Mouse (Mus musculus) forebrain, embryonic 15.5 days (tissue): ENCODE measurements around the gene Pla2g12a. TPM values are rescaled to one million over a fixed set of nuclear protein-coding genes. Genes with fewer than 3 reads are reported as not detected.

Experiments used
- ATAC-seq: fragments of 200-750 bp; cut with Nextera tagmentation; replicated peaks from 2 replicates; pipeline ENCODE4 v1.8.0; 2017; ENCODE audit warnings: mild to moderate bottlenecking, moderate TSS enrichment, moderate library complexity
- H3K27ac ChIP-seq: fragments of 300-500 bp; sonication (generic); replicated peaks from 2 replicates; pipeline ENCODE4 v1.5.1; 2015; ENCODE audit warnings: mild to moderate bottlenecking, inconsistent platforms
- H3K27me3 ChIP-seq: fragments of 300-500 bp; sonication (generic); 2 replicates; pipeline ENCODE4 v1.6.1; 2015; ENCODE audit warnings: inconsistent platforms
- H3K36me3 ChIP-seq: fragments of 300-500 bp; sonication (generic); 2 replicates; pipeline ENCODE4 v1.6.1; 2015; ENCODE audit warnings: mild to moderate bottlenecking, inconsistent platforms
- H3K4me1 ChIP-seq: fragments of 300-500 bp; sonication (generic); 2 replicates; pipeline ENCODE4 v1.6.1; 2015; ENCODE audit warnings: inconsistent platforms
- H3K4me2 ChIP-seq: fragments of 300-500 bp; sonication (generic); replicated peaks from 2 replicates; pipeline ENCODE4 v1.6.1; 2015; ENCODE audit warnings: mild to moderate bottlenecking, inconsistent platforms
- H3K4me3 ChIP-seq: fragments of 300-500 bp; sonication (generic); 2 replicates; pipeline ENCODE4 v1.5.1; 2015; ENCODE audit warnings: mild to moderate bottlenecking, inconsistent platforms
- H3K9ac ChIP-seq: fragments of 300-500 bp; sonication (generic); replicated peaks from 2 replicates; pipeline ENCODE4 v1.6.1; 2015; ENCODE audit warnings: mild to moderate bottlenecking, inconsistent platforms
- H3K9me3 ChIP-seq: fragments of 300-500 bp; sonication (generic); 2 replicates; pipeline ENCODE4 v1.6.1; 2016; ENCODE audit warnings: inconsistent platforms
- WGBS: fragments of 180-500 bp; shearing (Covaris S2); methylation state at CpG from one replicate; pipeline ENCODE4 v1.1.7; 2015; ENCODE audit warnings: mixed read lengths; 5-methylcytosine and 5-hydroxymethylcytosine counted together
- polyA plus RNA-seq: library from polyadenylated mRNA; unstranded; fragments of >200 nt; fragmentation: Nextera tagmentation; extraction: Ambion mirVana; gene quantifications from 2 replicates; pipeline ENCODE4 v1.2.1, GENCODE M21; 2015

Pla2g12a gene
- 32.2 and 32.3 TPM in 2 replicates for polyA plus RNA-seq

DNA sequence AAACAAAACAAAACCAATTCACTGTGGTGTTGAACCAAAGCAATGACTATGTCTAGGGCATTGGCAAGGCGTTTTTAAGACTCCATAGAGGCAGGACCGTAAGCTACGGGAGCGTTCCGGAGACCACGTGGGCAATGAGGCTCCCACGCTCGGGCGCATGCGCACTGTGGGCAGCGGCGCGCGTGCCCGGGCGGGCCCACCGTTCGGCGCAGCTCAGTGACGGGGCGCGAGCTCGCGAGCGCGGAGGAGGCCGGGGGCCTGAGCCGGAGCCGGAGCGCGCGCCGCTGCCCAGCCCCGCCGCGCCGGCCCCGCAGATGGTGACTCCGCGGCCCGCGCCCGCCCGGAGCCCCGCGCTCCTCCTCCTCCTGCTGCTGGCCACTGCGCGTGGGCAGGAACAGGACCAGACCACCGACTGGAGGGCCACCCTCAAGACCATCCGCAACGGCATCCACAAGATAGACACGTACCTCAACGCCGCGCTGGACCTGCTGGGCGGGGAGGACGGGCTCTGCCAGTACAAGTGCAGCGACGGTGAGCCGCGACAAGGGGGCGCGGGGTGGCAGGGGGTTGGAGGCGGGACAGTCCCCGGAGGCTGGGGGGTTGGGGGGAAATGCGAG is at the start of gene Pla2g12a:
Gene Pla2g12a (plus strand): TSS at position 202 of the 617 bp plus-strand sequence.
- under 1% methylated on average over 46 of the region's 66 CpGs for WGBS
- peak within 1 kb of the TSS; percentile 87 for H3K4me3 ChIP-seq
- H3K36me3 ChIP-seq: no peaks in the 10 kb centered on the region
- H3K9ac ChIP-seq: peak within 1 kb of the TSS; percentile 82
- no peaks in the 10 kb centered on the region for H3K27me3 ChIP-seq
- ATAC-seq: peak; percentile 95
- peak within 1 kb of the TSS; percentile 83 for H3K27ac ChIP-seq
- H3K4me1 ChIP-seq: peaks cover 13% of the 10 kb centered on the region
- no peaks in the 10 kb centered on the region for H3K9me3 ChIP-seq
- H3K4me2 ChIP-seq: peak within 1 kb of the TSS; percentile 85

GRCm38 (mm10) chr3:129830626-129831025 is 47.8 kb upstream of the Pla2g12a start:
- H3K9ac ChIP-seq: peak overlapping the region; percentile 66
- 0 out of 2 replicates have a peak, but pooled peaks cover 3% of the 10 kb centered on the region for H3K36me3 ChIP-seq
- no peaks in the 10 kb centered on the region for H3K9me3 ChIP-seq
- 0 out of 2 replicates have a peak, but pooled peaks cover 2% of the 10 kb centered on the region for H3K27me3 ChIP-seq
- H3K4me3 ChIP-seq: peak overlapping the region; percentile 78
- ATAC-seq: no peak
- H3K4me2 ChIP-seq: peak overlapping the region; percentile 66
- WGBS: 1% methylated on average over 45 of the region's 45 CpGs
- H3K27ac ChIP-seq: peak overlapping the region; percentile 91
- peaks cover 15% of the 10 kb centered on the region for H3K4me1 ChIP-seq

- Histone ChIP-seq H3K9ac (peak within 1 kb of the TSS; percentile 66), H3K27ac (peak within 1 kb of the TSS; percentile 91), H3K4me1 (peaks cover 15% of the 10 kb centered on the region), H3K4me2 (peak within 1 kb of the TSS; percentile 66), H3K27me3 (0 out of 2 replicates have a peak, but pooled peaks cover 2% of the 10 kb centered on the region), H3K4me3 (peak within 1 kb of the TSS; percentile 78), H3K36me3 (0 out of 2 replicates have a peak, but pooled peaks cover 3% of the 10 kb centered on the region), H3K9me3 (no peaks in the 10 kb centered on the region)
- WGBS: under 1% methylated on average over 60 of the region's 60 CpGs
- ATAC-seq: peak; percentile 95
Measured at GRCm38 (mm10) chr3:129831035-129831568, 47.3 kb upstream of the Pla2g12a start, which contains the start of gene Gar1. TSS of gene Gar1 (minus strand) at chr3:129831396.

GRCm38 (mm10) chr3:129835388-129835934 is 42.9 kb upstream of the Pla2g12a start, which contains the start of gene Cfi:
TSS of gene Cfi (plus strand) at chr3:129835884.
- Histone ChIP-seq H3K27ac (no peak within 1 kb of the TSS), H3K4me1 (no peaks in the 10 kb centered on the region), H3K36me3 (no peaks in the 10 kb centered on the region), H3K4me3 (no peak within 1 kb of the TSS), H3K9ac (no peak within 1 kb of the TSS), H3K9me3 (no peaks in the 10 kb centered on the region), H3K4me2 (no peak within 1 kb of the TSS), H3K27me3 (0 out of 2 replicates have a peak, but pooled peaks cover 2% of the 10 kb centered on the region)
- 73% methylated on average over 6 of the region's 6 CpGs for WGBS
- no peak for ATAC-seq

DNA sequence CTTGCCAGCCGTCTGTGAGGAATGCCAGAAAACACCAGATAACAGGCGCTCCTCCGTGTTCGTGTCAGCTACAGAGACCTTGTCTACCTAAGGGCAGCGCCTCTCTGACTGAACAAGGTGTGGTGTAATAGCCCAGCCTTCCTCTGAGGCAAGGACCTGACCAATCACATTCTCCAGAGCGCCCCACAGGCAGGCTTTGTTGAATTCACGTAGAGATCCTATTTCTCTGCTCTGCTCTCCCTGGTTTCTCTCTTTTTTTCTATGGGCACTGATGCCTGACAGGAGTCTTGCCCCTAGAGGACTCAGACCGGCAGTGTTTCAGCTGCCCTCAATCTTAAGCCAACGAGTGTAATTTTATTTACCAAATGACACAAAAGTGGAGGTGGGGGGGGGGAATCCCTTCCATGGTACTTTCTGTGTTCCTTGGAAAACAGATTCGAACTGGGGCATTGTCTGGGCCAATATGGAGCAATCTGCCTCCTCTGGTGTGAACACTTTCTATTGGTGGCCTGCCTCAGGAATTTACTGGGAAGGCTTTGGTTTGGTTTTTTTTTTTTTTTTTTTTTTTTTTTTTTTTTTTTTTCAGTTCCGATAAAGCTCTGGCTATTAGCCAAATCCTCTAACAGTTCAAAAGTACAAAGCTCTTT is 42.2 kb upstream of the Pla2g12a start:
- H3K9ac ChIP-seq: no peak overlapping the region
- H3K4me3 ChIP-seq: no peak overlapping the region
- ATAC-seq: no peak
- H3K4me1 ChIP-seq: no peaks in the 10 kb centered on the region
- H3K4me2 ChIP-seq: no peak overlapping the region
- H3K9me3 ChIP-seq: no peaks in the 10 kb centered on the region
- WGBS: 15% methylated on average over 11 of the region's 11 CpGs
- H3K36me3 ChIP-seq: no peaks in the 10 kb centered on the region
- H3K27ac ChIP-seq: no peak overlapping the region
- H3K27me3 ChIP-seq: 0 out of 2 replicates have a peak, but pooled peaks cover 2% of the 10 kb centered on the region

DNA sequence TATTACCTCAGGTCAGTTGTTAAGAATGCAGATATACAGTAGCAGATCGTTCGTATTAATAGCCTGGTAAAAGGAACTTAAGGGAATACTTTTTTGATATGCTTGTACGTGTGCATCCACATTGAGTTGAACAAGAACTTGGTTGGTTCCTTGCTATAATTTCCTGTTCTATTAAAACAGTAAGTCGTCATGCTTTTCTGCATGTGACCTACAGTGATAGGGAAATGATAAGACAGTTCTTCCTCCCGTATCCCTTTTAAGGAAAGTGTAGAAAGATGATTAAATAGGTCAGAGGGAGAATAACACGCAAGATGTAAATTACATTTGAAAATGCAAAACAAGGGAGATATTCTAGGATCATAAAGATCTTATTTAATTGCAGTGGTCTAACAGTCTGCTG is 41.4 kb upstream of the Pla2g12a start:
- no peak for ATAC-seq
- Histone ChIP-seq H3K9me3 (no peaks in the 10 kb centered on the region), H3K4me3 (no peak overlapping the region), H3K9ac (no peak overlapping the region), H3K36me3 (no peaks in the 10 kb centered on the region), H3K4me2 (no peak overlapping the region), H3K4me1 (no peaks in the 10 kb centered on the region), H3K27ac (no peak overlapping the region), H3K27me3 (0 out of 2 replicates have a peak, but pooled peaks cover 2% of the 10 kb centered on the region)
- 90% methylated on average over 6 of the region's 6 CpGs for WGBS

DNA sequence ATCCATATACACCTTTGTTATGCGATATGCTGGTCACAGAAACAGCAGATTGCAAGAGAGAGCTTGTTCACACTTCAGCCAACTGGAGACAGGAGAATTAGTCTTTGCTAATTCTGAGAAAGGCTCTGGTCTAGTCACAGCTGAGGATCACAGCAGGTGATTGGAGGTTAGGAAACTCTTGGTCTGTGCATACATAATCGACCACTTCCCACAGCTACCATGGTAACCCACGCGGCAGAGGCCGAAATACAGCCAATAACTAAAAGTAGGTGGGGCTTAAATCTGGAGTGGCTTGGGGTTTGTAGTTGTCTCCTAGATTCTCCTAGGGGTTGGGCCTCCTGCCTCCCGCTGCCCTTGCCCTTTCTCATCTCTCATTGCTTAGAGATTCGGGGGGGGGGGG is 40.4 kb upstream of the Pla2g12a start:
- no peaks in the 10 kb centered on the region for H3K36me3 ChIP-seq
- H3K4me2 ChIP-seq: no peak overlapping the region
- H3K9me3 ChIP-seq: no peaks in the 10 kb centered on the region
- no peaks in the 10 kb centered on the region for H3K4me1 ChIP-seq
- 50% methylated on average over 7 of the region's 7 CpGs for WGBS
- ATAC-seq: no peak
- no peak overlapping the region for H3K4me3 ChIP-seq
- 0 out of 2 replicates have a peak, but pooled peaks cover 2% of the 10 kb centered on the region for H3K27me3 ChIP-seq
- no peak overlapping the region for H3K27ac ChIP-seq
- no peak overlapping the region for H3K9ac ChIP-seq

DNA sequence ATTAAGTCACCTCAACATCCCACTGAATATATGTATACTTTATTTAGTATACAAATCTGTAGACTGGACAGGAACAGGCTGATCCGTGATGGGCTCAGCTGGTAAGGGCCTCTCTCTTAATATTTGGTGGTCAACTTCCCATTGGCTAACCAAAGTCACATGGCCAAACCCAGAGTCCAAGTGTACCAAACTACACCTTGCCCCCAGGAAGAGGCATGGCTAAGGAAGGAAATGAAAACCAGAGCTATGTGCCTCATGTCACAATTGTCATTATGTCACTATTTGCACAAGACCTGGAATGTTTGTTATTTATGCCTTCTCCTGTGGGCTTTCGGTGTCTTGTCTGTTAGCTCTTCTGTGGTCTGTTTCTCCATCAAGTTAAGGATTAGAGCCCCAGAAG is 32.5 kb upstream of the Pla2g12a start:
- 90% methylated on average over 2 of the region's 2 CpGs for WGBS
- ATAC-seq: no peak
- Histone ChIP-seq H3K27ac (no peak overlapping the region), H3K4me2 (no peak overlapping the region), H3K4me1 (no peaks in the 10 kb centered on the region), H3K27me3 (no peaks in the 10 kb centered on the region), H3K9me3 (no peaks in the 10 kb centered on the region), H3K9ac (no peak overlapping the region), H3K36me3 (no peaks in the 10 kb centered on the region), H3K4me3 (no peak overlapping the region)

DNA sequence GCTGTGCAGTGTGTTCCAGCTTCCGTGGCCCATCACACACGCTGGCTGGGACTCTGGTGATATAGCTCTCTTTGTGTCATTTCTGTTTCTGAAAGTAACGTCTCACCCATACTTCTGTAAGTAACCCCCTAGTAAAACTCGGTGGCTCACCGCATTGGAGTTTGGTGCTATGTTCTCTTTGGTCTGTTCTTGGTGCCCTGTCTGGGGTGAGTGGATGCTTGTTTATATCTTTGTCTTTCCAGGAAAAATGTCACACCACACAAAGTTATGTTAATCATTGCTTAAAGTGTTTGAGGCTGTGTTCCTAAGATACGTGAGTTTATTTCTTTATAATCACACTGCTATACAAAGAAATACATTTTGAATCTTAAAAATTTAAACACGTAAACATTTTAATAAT is 31.6 kb upstream of the Pla2g12a start:
- no peak for ATAC-seq
- Histone ChIP-seq H3K4me1 (no peaks in the 10 kb centered on the region), H3K9me3 (no peaks in the 10 kb centered on the region), H3K27me3 (no peaks in the 10 kb centered on the region), H3K4me3 (no peak overlapping the region), H3K4me2 (no peak overlapping the region), H3K36me3 (no peaks in the 10 kb centered on the region), H3K27ac (no peak overlapping the region), H3K9ac (no peak overlapping the region)
- 83% methylated on average over 7 of the region's 7 CpGs for WGBS

- WGBS: 75% methylated on average over 2 of the region's 2 CpGs
- no peaks in the 10 kb centered on the region for H3K27me3 ChIP-seq
- no peaks in the 10 kb centered on the region for H3K36me3 ChIP-seq
- H3K9ac ChIP-seq: no peak overlapping the region
- ATAC-seq: no peak
- H3K4me2 ChIP-seq: no peak overlapping the region
- no peak overlapping the region for H3K27ac ChIP-seq
- no peaks in the 10 kb centered on the region for H3K4me1 ChIP-seq
- no peaks in the 10 kb centered on the region for H3K9me3 ChIP-seq
- no peak overlapping the region for H3K4me3 ChIP-seq
Measured at GRCm38 (mm10) chr3:129862592-129862991, 15.8 kb upstream of the Pla2g12a start.

DNA sequence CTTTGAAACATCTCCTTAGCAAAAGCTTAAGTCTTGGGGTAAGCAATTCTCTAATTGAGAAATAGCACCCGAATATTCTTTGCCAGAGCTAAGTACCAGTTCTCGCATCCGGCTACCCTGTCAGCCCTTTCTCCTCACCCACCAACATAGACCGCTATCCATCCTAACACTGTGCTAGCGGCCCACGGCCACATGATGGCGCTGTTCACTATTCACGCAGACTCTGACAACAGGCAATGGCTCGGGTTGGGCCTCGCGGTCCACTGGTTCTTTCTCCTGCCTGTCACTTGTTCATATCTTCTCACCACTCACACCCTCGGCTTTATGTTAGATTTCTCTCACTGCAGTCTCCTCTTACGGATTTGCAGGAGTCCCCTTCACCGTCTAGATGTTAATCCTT is 14.7 kb upstream of the Pla2g12a start:
- no peaks in the 10 kb centered on the region for H3K9me3 ChIP-seq
- H3K4me3 ChIP-seq: no peak overlapping the region
- ATAC-seq: no peak
- H3K36me3 ChIP-seq: no peaks in the 10 kb centered on the region
- no peak overlapping the region for H3K9ac ChIP-seq
- no peaks in the 10 kb centered on the region for H3K27me3 ChIP-seq
- WGBS: 47% methylated on average over 14 of the region's 14 CpGs
- H3K27ac ChIP-seq: no peak overlapping the region
- H3K4me2 ChIP-seq: no peak overlapping the region
- no peaks in the 10 kb centered on the region for H3K4me1 ChIP-seq

DNA sequence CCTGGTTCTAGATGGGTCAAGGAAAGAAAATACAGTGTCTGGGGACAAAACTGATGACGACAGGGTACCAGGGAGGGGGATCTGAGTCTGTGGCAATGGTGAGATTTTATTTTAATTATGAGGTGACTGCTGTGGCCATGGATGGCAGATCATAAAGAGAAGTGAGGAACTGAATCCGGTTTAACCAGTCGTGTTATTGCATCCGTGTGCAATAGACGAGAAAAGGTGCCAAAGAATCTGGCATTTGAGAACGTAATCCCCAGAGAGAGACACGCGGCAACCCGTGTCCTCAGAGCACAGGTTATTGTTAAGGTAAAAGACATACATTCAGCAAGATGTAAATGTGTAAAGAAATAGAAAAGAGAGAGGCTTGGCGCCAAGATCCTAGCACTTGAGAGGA is 1.1 kb upstream of the Pla2g12a start:
- no peak for ATAC-seq
- no peak overlapping the region for H3K9ac ChIP-seq
- no peak overlapping the region for H3K27ac ChIP-seq
- H3K4me2 ChIP-seq: no peak overlapping the region
- 83% methylated on average over 10 of the region's 10 CpGs for WGBS
- H3K36me3 ChIP-seq: no peaks in the 10 kb centered on the region
- no peaks in the 10 kb centered on the region for H3K9me3 ChIP-seq
- peaks cover 13% of the 10 kb centered on the region for H3K4me1 ChIP-seq
- H3K27me3 ChIP-seq: no peaks in the 10 kb centered on the region
- no peak overlapping the region for H3K4me3 ChIP-seq
